Mouse (Mus musculus): ENCODE measurements around the gene Tmtc2. TPM values are rescaled to one million over a fixed set of nuclear protein-coding genes. Genes with fewer than 3 reads are reported as not detected.

Tmtc2 gene
- polyA plus RNA-seq, 1 experiment from 2014 or later, result 10.9 TPM

- no peak overlapping the region for H3K27ac ChIP-seq (ENCODE audit: low read depth)
- no peak overlapping the region for H3K9ac ChIP-seq (ENCODE audit: low read length)
- H3K27me3 ChIP-seq (replicated peaks; ENCODE audit: control insufficient read depth, insufficient read depth, low read length), result no peaks in the 10 kb centered on the region
- no peaks in the 10 kb centered on the region; the same call in 1 of the 2 replicates for H3K36me3 ChIP-seq (ENCODE audit: control insufficient read depth, insufficient read depth, low read length)
- WGBS, result 77% methylated on average over 18 of the region's 18 CpGs
- no peaks in the 10 kb centered on the region for H3K9me3 ChIP-seq (ENCODE audit: control insufficient read depth, low read length)
- H3K4me3 ChIP-seq (ENCODE audit: low read depth, low read length), result no peak overlapping the region
- H3K4me1 ChIP-seq (replicated peaks; ENCODE audit: control insufficient read depth, insufficient read depth, low read length), result no peaks in the 10 kb centered on the region
- peak; percentile 47 for DNase-seq (ENCODE audit: low spot score)
- no peak for ATAC-seq (replicated peaks; ENCODE audit: low FRiP score, low TSS enrichment, low read depth)
- H3K4me2 ChIP-seq (ENCODE audit: low read length), result no peak overlapping the region
Observed at GRCm38 (mm10) chr10:105477623-105478238, 96.5 kb downstream of the Tmtc2 start.

- Histone ChIP-seq H3K27me3 (replicated peaks; ENCODE audit: control insufficient read depth, insufficient read depth, low read length) (no peaks in the 10 kb centered on the region), H3K9ac (ENCODE audit: low read length) (no peak overlapping the region), H3K4me2 (ENCODE audit: low read length) (no peak overlapping the region), H3K36me3 (ENCODE audit: control insufficient read depth, insufficient read depth, low read length) (no peaks in the 10 kb centered on the region; the same call in 1 of the 2 replicates), H3K9me3 (ENCODE audit: control insufficient read depth, low read length) (no peaks in the 10 kb centered on the region), H3K4me1 (replicated peaks; ENCODE audit: control insufficient read depth, insufficient read depth, low read length) (no peaks in the 10 kb centered on the region), H3K4me3 (ENCODE audit: low read depth, low read length) (no peak overlapping the region), H3K27ac (ENCODE audit: low read depth) (no peak overlapping the region)
- ATAC-seq (replicated peaks; ENCODE audit: low FRiP score, low TSS enrichment, low read depth), result no peak
- no peak for DNase-seq (ENCODE audit: low spot score)
- 81% methylated on average over 6 of the region's 6 CpGs for WGBS
Observed at GRCm38 (mm10) chr10:105474162-105474830, 100.0 kb downstream of the Tmtc2 start.

- H3K9me3 ChIP-seq (ENCODE audit: control insufficient read depth, low read length), result no peaks in the 10 kb centered on the region
Observed at GRCm38 (mm10) chr10:105464378-105464777, 109.9 kb downstream of the Tmtc2 start.

GRCm38 (mm10) chr10:105453441-105453840, 120.8 kb downstream of the Tmtc2 start:
- Histone ChIP-seq H3K9me3 (ENCODE audit: control insufficient read depth, low read length) (no peaks in the 10 kb centered on the region), H3K27me3 (replicated peaks; ENCODE audit: control insufficient read depth, insufficient read depth, low read length) (no peaks in the 10 kb centered on the region), H3K4me1 (replicated peaks; ENCODE audit: control insufficient read depth, insufficient read depth, low read length) (no peaks in the 10 kb centered on the region), H3K9ac (ENCODE audit: low read length) (no peak overlapping the region), H3K36me3 (ENCODE audit: control insufficient read depth, insufficient read depth, low read length) (no peaks in the 10 kb centered on the region), H3K4me3 (ENCODE audit: low read depth, low read length) (no peak overlapping the region), H3K4me2 (ENCODE audit: low read length) (no peak overlapping the region), H3K27ac (ENCODE audit: low read depth) (no peak overlapping the region)
- DNase-seq (ENCODE audit: low spot score) (no peak), ATAC-seq (replicated peaks; ENCODE audit: low FRiP score, low TSS enrichment, low read depth) (no peak)
- 89% methylated on average over 8 of the region's 8 CpGs for WGBS

More at GRCm38 (mm10) chr10:105464378-105464777, 109.9 kb downstream of the Tmtc2 start:
- no peak overlapping the region for H3K9ac ChIP-seq (ENCODE audit: low read length)
- H3K27ac ChIP-seq (ENCODE audit: low read depth), result no peak overlapping the region
- ATAC-seq (replicated peaks; ENCODE audit: low FRiP score, low TSS enrichment, low read depth) (no peak), DNase-seq (ENCODE audit: low spot score) (no peak)
- no peaks in the 10 kb centered on the region for H3K36me3 ChIP-seq (ENCODE audit: control insufficient read depth, insufficient read depth, low read length)
- 93% methylated on average over 4 of the region's 4 CpGs for WGBS
- H3K27me3 ChIP-seq (replicated peaks; ENCODE audit: control insufficient read depth, insufficient read depth, low read length), result no peaks in the 10 kb centered on the region
- H3K4me3 ChIP-seq (ENCODE audit: low read depth, low read length), result no peak overlapping the region
- H3K4me2 ChIP-seq (ENCODE audit: low read length), result no peak overlapping the region
- H3K4me1 ChIP-seq (replicated peaks; ENCODE audit: control insufficient read depth, insufficient read depth, low read length), result no peaks in the 10 kb centered on the region

- ATAC-seq (replicated peaks; ENCODE audit: low FRiP score, low TSS enrichment, low read depth), result no peak
- Histone ChIP-seq H3K9ac (ENCODE audit: low read length) (no peak overlapping the region), H3K27me3 (replicated peaks; ENCODE audit: control insufficient read depth, insufficient read depth, low read length) (no peaks in the 10 kb centered on the region), H3K4me2 (ENCODE audit: low read length) (no peak overlapping the region), H3K36me3 (ENCODE audit: control insufficient read depth, insufficient read depth, low read length) (no peaks in the 10 kb centered on the region), H3K4me1 (replicated peaks; ENCODE audit: control insufficient read depth, insufficient read depth, low read length) (no peaks in the 10 kb centered on the region), H3K9me3 (ENCODE audit: control insufficient read depth, low read length) (no peaks in the 10 kb centered on the region), H3K27ac (ENCODE audit: low read depth) (no peak overlapping the region), H3K4me3 (ENCODE audit: low read depth, low read length) (no peak overlapping the region)
- WGBS, result 92% methylated on average over 2 of the region's 2 CpGs
- DNase-seq (ENCODE audit: low spot score), result no peak
Observed at GRCm38 (mm10) chr10:105447191-105447590, 127.1 kb downstream of the Tmtc2 start.

GRCm38 (mm10) chr10:105444309-105444708, 129.9 kb downstream of the Tmtc2 start:
- Histone ChIP-seq H3K9me3 (ENCODE audit: control insufficient read depth, low read length) (no peaks in the 10 kb centered on the region), H3K27ac (ENCODE audit: low read depth) (no peak overlapping the region), H3K4me1 (replicated peaks; ENCODE audit: control insufficient read depth, insufficient read depth, low read length) (no peaks in the 10 kb centered on the region), H3K27me3 (replicated peaks; ENCODE audit: control insufficient read depth, insufficient read depth, low read length) (no peaks in the 10 kb centered on the region), H3K4me3 (ENCODE audit: low read depth, low read length) (no peak overlapping the region), H3K9ac (ENCODE audit: low read length) (no peak overlapping the region), H3K4me2 (ENCODE audit: low read length) (no peak overlapping the region), H3K36me3 (ENCODE audit: control insufficient read depth, insufficient read depth, low read length) (no peaks in the 10 kb centered on the region)
- DNase-seq (ENCODE audit: low spot score) (no peak), ATAC-seq (replicated peaks; ENCODE audit: low FRiP score, low TSS enrichment, low read depth) (no peak)
- WGBS, result 71% methylated on average over 3 of the region's 3 CpGs

GRCm38 (mm10) chr10:105434879-105435278, 139.4 kb downstream of the Tmtc2 start:
- WGBS, result 72% methylated on average over 5 of the region's 5 CpGs
- no peaks in the 10 kb centered on the region for H3K27me3 ChIP-seq (replicated peaks; ENCODE audit: control insufficient read depth, insufficient read depth, low read length)
- no peaks in the 10 kb centered on the region for H3K4me1 ChIP-seq (replicated peaks; ENCODE audit: control insufficient read depth, insufficient read depth, low read length)
- ATAC-seq (replicated peaks; ENCODE audit: low FRiP score, low TSS enrichment, low read depth) (no peak), DNase-seq (ENCODE audit: low spot score) (no peak)
- H3K4me3 ChIP-seq (ENCODE audit: low read depth, low read length), result no peak overlapping the region
- H3K36me3 ChIP-seq (ENCODE audit: control insufficient read depth, insufficient read depth, low read length), result no peaks in the 10 kb centered on the region
- no peaks in the 10 kb centered on the region for H3K9me3 ChIP-seq (ENCODE audit: control insufficient read depth, low read length)
- no peak overlapping the region for H3K4me2 ChIP-seq (ENCODE audit: low read length)
- H3K27ac ChIP-seq (ENCODE audit: low read depth), result no peak overlapping the region
- no peak overlapping the region for H3K9ac ChIP-seq (ENCODE audit: low read length)

GRCm38 (mm10) chr10:105430885-105431284, 143.4 kb downstream of the Tmtc2 start:
- 73% methylated on average over 3 of the region's 3 CpGs for WGBS
- H3K9me3 ChIP-seq (ENCODE audit: control insufficient read depth, low read length), result no peaks in the 10 kb centered on the region
- no peak overlapping the region for H3K9ac ChIP-seq (ENCODE audit: low read length)
- H3K4me3 ChIP-seq (ENCODE audit: low read depth, low read length), result no peak overlapping the region
- no peak overlapping the region for H3K4me2 ChIP-seq (ENCODE audit: low read length)
- no peaks in the 10 kb centered on the region for H3K36me3 ChIP-seq (ENCODE audit: control insufficient read depth, insufficient read depth, low read length)
- H3K27ac ChIP-seq (ENCODE audit: low read depth), result no peak overlapping the region
- DNase-seq (ENCODE audit: low spot score) (no peak), ATAC-seq (replicated peaks; ENCODE audit: low FRiP score, low TSS enrichment, low read depth) (no peak)
- no peaks in the 10 kb centered on the region for H3K27me3 ChIP-seq (replicated peaks; ENCODE audit: control insufficient read depth, insufficient read depth, low read length)
- no peaks in the 10 kb centered on the region for H3K4me1 ChIP-seq (replicated peaks; ENCODE audit: control insufficient read depth, insufficient read depth, low read length)

- Histone ChIP-seq H3K27ac (ENCODE audit: low read depth) (no peak overlapping the region), H3K4me1 (replicated peaks; ENCODE audit: control insufficient read depth, insufficient read depth, low read length) (no peaks in the 10 kb centered on the region), H3K9ac (ENCODE audit: low read length) (no peak overlapping the region), H3K36me3 (ENCODE audit: control insufficient read depth, insufficient read depth, low read length) (no peaks in the 10 kb centered on the region), H3K27me3 (replicated peaks; ENCODE audit: control insufficient read depth, insufficient read depth, low read length) (no peaks in the 10 kb centered on the region), H3K4me2 (ENCODE audit: low read length) (no peak overlapping the region), H3K9me3 (ENCODE audit: control insufficient read depth, low read length) (no peaks in the 10 kb centered on the region), H3K4me3 (ENCODE audit: low read depth, low read length) (no peak overlapping the region)
- 55% methylated on average over 5 of the region's 5 CpGs for WGBS
- DNase-seq (ENCODE audit: low spot score) (no peak), ATAC-seq (replicated peaks; ENCODE audit: low FRiP score, low TSS enrichment, low read depth) (no peak)
Observed at GRCm38 (mm10) chr10:105430232-105430631, 144.0 kb downstream of the Tmtc2 start.
